Mouse (Mus musculus) liver, adult 2 months (tissue): ENCODE results near the gene Atxn10. TPM values are rescaled to one million over a fixed set of nuclear protein-coding genes. Genes with fewer than 3 reads are reported as not detected.

ENCODE experiments used
- DNase-seq: peaks from one replicate; pipeline ENCODE4 v3.0.0-alpha.2; 2011; ENCODE audit warnings: low read depth, low spot score; ENCODE audit errors: extremely low read depth
- H3K27ac ChIP-seq: fragments of 200-500 bp; replicated peaks from 2 replicates; pipeline ENCODE4 v1.5.1; 2012; ENCODE audit warnings: low read depth, mild to moderate bottlenecking, control low read depth, inconsistent platforms, low read length; ENCODE audit not compliant: insufficient read depth
- H3K27me3 ChIP-seq: fragments of 200-500 bp; 2 replicates; pipeline ENCODE4 v1.6.1; 2012; ENCODE audit warnings: mild to moderate bottlenecking, moderate library complexity, low read length, inconsistent platforms; ENCODE audit not compliant: control insufficient read depth, insufficient read depth
- H3K36me3 ChIP-seq: fragments of 200-500 bp; 2 replicates; pipeline ENCODE4 v1.6.1; 2012; ENCODE audit warnings: low read length, inconsistent platforms; ENCODE audit not compliant: control insufficient read depth, insufficient read depth
- H3K4me1 ChIP-seq: fragments of 200-500 bp; 2 replicates; pipeline ENCODE4 v1.6.1; 2011; ENCODE audit warnings: low read length; ENCODE audit not compliant: control insufficient read depth, insufficient read depth
- H3K4me3 ChIP-seq: fragments of 200-500 bp; 2 replicates; pipeline ENCODE4 v1.5.1; 2011; ENCODE audit warnings: low read depth, mild to moderate bottlenecking, control low read depth, low read length, moderate library complexity; ENCODE audit not compliant: insufficient read depth
- H3K79me2 ChIP-seq: fragments of 200-500 bp; 2 replicates; pipeline ENCODE4 v1.6.1; 2012; ENCODE audit warnings: inconsistent platforms, mild to moderate bottlenecking, low read length, moderate library complexity; ENCODE audit not compliant: control insufficient read depth, insufficient read depth
- H3K9ac ChIP-seq: fragments of 200-500 bp; 2 replicates; pipeline ENCODE4 v1.6.1; 2012; ENCODE audit warnings: low read depth, mild to moderate bottlenecking, control low read depth, inconsistent platforms, low read length
- CTCF ChIP-seq: fragments of 200-500 bp; IDR thresholded peaks from 2 replicates; pipeline ENCODE4 v1.5.1; 2011; ENCODE audit warnings: low read depth, low read length, control low read depth
- POLR2A ChIP-seq: fragments of 200-500 bp; IDR thresholded peaks from 2 replicates; pipeline ENCODE4 v1.6.1; 2011; ENCODE audit warnings: low read length, control low read depth; ENCODE audit not compliant: insufficient read depth; ENCODE audit errors: extremely low read depth
- WGBS: fragments of 180-500 bp; shearing (Covaris S2); methylation state at CpG from one replicate; pipeline ENCODE4 v1.1.7; 2018; 5-methylcytosine and 5-hydroxymethylcytosine counted together
- polyA plus RNA-seq: library from polyadenylated mRNA; depleted of rRNA; stranded (reverse); fragments of >200 nt; gene quantifications from 2 replicates; pipeline ENCODE4 v1.2.3, GENCODE M21; 2012; rRNA removed
- total RNA-seq: library from RNA; depleted of rRNA; stranded (reverse); fragments of >200 nt; gene quantifications from 2 replicates; pipeline ENCODE4 v1.2.3, GENCODE M21; 2014; rRNA removed

Atxn10 gene
- 36.8 and 42.0 TPM in 2 replicates for total RNA-seq
- 41.0 and 48.7 TPM in 2 replicates for polyA plus RNA-seq

DNA sequence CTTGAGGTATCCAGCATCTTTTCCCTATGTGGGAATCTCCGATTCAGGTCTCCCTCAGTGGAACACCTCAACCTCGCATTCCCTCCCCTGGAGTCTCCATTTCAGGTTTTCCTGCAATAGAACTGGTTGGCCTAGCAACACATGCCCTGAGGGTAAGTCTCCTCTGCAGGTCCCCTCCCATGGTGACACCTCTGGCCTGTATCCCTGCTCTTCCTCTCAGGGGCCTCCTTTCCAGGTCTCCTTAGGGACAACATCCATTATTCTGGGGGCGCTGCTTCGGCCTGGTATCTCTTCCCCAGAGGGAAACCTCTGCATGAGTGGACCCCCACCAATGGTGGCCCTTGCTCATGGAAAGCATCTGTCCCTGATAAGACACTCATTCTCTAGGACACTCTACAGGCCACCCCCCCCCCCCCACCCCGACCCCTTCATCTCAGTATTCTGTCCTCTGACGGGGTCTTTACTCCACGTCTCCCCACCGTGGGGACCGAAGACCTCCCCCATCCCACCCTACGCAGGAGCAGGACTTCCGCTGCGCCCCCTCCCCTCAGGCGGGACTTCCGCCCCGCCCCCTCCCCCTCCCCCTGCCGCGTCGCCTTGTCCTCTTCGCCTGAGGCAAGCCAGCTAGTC, at the start of gene Atxn10:
Gene Atxn10, plus strand, starts transcription at position 575 of the 630 bp plus-strand sequence.
- Histone ChIP-seq H3K27me3 (no peaks in the 10 kb centered on the region), H3K4me1 (peaks cover 8% of the 10 kb centered on the region), H3K27ac (peak within 1 kb of the TSS; percentile 90), H3K4me3 (peak within 1 kb of the TSS; percentile 83), H3K36me3 (no peaks in the 10 kb centered on the region), H3K9ac (peak within 1 kb of the TSS; percentile 89), H3K79me2 (peaks cover 5% of the 10 kb centered on the region; the same call in 1 of the 2 replicates)
- DNase-seq: no peak
- TF ChIP-seq CTCF (no peak), POLR2A (no peak)
- 20% methylated on average over 15 of the region's 19 CpGs for WGBS

- Histone ChIP-seq H3K9ac (no peak overlapping the region), H3K36me3 (no peaks in the 10 kb centered on the region), H3K4me3 (no peak overlapping the region), H3K79me2 (no peaks in the 10 kb centered on the region), H3K27ac (no peak overlapping the region), H3K27me3 (no peaks in the 10 kb centered on the region), H3K4me1 (0 out of 2 replicates have a peak, but pooled peaks cover 2% of the 10 kb centered on the region)
- DNase-seq: no peak
- WGBS: 95% methylated on average over 3 of the region's 3 CpGs
- peak; percentile 25; the same call in 1 of the 2 replicates for TF ChIP-seq CTCF
- TF ChIP-seq POLR2A: no peak
These were observed 41.4 kb upstream of the Atxn10 start for GRCm38 (mm10) chr15:85294632-85295031.

- Histone ChIP-seq H3K4me1 (0 out of 2 replicates have a peak, but pooled peaks cover 2% of the 10 kb centered on the region), H3K79me2 (no peaks in the 10 kb centered on the region), H3K27me3 (no peaks in the 10 kb centered on the region), H3K36me3 (no peaks in the 10 kb centered on the region), H3K27ac (no peak overlapping the region), H3K9ac (no peak overlapping the region), H3K4me3 (no peak overlapping the region)
- WGBS: 49% methylated on average over 8 of the region's 8 CpGs
- TF ChIP-seq POLR2A: no peak
- no peak for TF ChIP-seq CTCF
- DNase-seq: no peak
These were observed 40.5 kb upstream of the Atxn10 start for GRCm38 (mm10) chr15:85295544-85295943.

- 74% methylated on average over 2 of the region's 2 CpGs for WGBS
- no peak for TF ChIP-seq CTCF
- TF ChIP-seq POLR2A: no peak
These were observed 40.1 kb upstream of the Atxn10 start for GRCm38 (mm10) chr15:85295977-85296376.

DNA sequence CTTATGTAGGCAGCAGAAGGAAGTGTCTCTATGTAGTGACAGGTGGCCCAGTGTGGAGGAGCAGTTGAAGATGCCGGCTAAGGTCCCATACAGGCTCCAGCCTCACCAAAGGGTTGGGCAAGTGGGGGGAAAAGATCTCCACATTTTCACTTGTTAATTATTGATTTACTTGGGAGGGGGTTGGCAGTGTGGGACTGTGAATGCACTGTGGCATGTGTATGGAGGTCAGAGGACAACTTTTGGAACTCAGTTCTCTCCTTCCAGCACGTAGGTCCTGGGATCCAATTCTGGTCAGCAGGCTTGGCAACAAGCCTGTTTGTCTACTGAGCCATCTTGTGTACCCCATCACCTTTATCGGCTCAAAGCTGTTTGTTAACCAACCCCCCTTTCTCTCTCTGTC, 39.5 kb upstream of the Atxn10 start:
- no peak overlapping the region for H3K4me3 ChIP-seq
- no peak overlapping the region for H3K9ac ChIP-seq
- 0 out of 2 replicates have a peak, but pooled peaks cover 2% of the 10 kb centered on the region for H3K4me1 ChIP-seq
- H3K36me3 ChIP-seq: no peaks in the 10 kb centered on the region
- H3K27ac ChIP-seq: no peak overlapping the region
- H3K79me2 ChIP-seq: no peaks in the 10 kb centered on the region
- TF ChIP-seq POLR2A: no peak
- TF ChIP-seq CTCF: no peak
- peak; percentile 44 for DNase-seq
- no peaks in the 10 kb centered on the region for H3K27me3 ChIP-seq
- 41% methylated on average over 3 of the region's 3 CpGs for WGBS

More at GRCm38 (mm10) chr15:85295977-85296376, 40.1 kb upstream of the Atxn10 start:
- no peak overlapping the region for H3K4me3 ChIP-seq
- no peak overlapping the region for H3K9ac ChIP-seq
- H3K36me3 ChIP-seq: no peaks in the 10 kb centered on the region
- no peaks in the 10 kb centered on the region for H3K27me3 ChIP-seq
- no peak for DNase-seq
- no peaks in the 10 kb centered on the region for H3K79me2 ChIP-seq
- H3K4me1 ChIP-seq: 0 out of 2 replicates have a peak, but pooled peaks cover 2% of the 10 kb centered on the region
- no peak overlapping the region for H3K27ac ChIP-seq

GRCm38 (mm10) chr15:85298167-85298781, 37.8 kb upstream of the Atxn10 start:
- H3K79me2 ChIP-seq: no peaks in the 10 kb centered on the region
- H3K4me1 ChIP-seq: 0 out of 2 replicates have a peak, but pooled peaks cover 2% of the 10 kb centered on the region
- TF ChIP-seq POLR2A (no peak), CTCF (no peak)
- no peak overlapping the region for H3K4me3 ChIP-seq
- DNase-seq: no peak
- 69% methylated on average over 17 of the region's 17 CpGs for WGBS
- H3K27me3 ChIP-seq: no peaks in the 10 kb centered on the region
- no peak overlapping the region for H3K9ac ChIP-seq
- no peaks in the 10 kb centered on the region for H3K36me3 ChIP-seq
- no peak overlapping the region for H3K27ac ChIP-seq
